Mouse (Mus musculus): ENCODE measurements around the gene Tmem56. TPM values are rescaled to one million over a fixed set of nuclear protein-coding genes. Genes with fewer than 3 reads are reported as not detected.

The Tmem56 gene
- polyA plus RNA-seq, 1 experiment = not detected

DNA sequence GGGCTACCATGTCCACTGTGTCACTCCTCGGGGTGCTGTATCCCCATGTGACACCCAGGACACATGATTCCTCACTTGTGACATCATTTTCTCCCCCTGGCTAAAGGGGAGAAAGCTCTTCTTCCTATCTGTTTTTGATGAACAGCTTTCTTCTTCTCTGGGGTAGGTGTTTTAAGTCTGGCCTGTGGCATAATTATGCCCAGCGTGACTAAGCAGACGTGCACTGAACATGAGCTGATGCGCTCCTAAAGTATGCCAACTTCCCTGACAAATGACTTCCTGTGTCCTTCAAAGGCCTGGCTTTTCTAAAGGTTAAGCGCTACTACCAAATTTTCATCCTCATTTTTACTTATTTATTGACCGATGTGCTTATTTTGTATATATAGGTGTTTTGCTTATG is 65.9 kb downstream of the Tmem56 start:
- H3K36me3 ChIP-seq (replicated peaks; ENCODE audit: low read length) = no peaks in the 10 kb centered on the region
- H3K27me3 ChIP-seq (replicated peaks) = peaks cover 2% of the 10 kb centered on the region
- H3K4me1 ChIP-seq = peaks cover 39% of the 10 kb centered on the region
- no peak overlapping the region for H3K4me3 ChIP-seq (replicated peaks)
- TF ChIP-seq FLI1 (IDR thresholded peaks at IDR 0.05; ENCODE audit: low read length) (no peak), GATA1 (IDR thresholded peaks at IDR 0.05; ENCODE audit: borderline replicate concordance, low read length) (no peak)
- H3K9me3 ChIP-seq = no peaks in the 10 kb centered on the region

DNA sequence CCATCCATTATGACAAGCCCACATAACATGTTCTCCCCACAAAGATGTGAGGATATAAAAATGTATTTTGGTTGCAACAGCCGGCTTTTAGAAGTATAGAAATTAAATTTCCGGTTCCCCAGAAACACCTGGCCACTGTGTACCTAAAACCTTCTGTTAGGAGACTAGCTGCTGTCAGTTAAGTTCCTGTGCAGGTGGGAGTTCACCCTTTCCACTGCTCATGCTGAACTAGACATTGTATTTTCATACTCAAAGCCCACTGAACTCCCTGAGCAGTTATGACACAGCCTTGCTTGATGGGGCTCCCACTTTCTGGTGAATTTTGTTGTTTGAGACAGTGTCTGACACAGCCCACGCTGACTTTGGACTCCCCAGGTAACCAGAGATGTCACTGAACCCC is 69.4 kb downstream of the Tmem56 start:
- TF ChIP-seq GATA1 (IDR thresholded peaks at IDR 0.05; ENCODE audit: borderline replicate concordance, low read length) (no peak), FLI1 (IDR thresholded peaks at IDR 0.05; ENCODE audit: low read length) (no peak)
- Histone ChIP-seq H3K4me3 (replicated peaks) (no peak overlapping the region), H3K9me3 (no peaks in the 10 kb centered on the region), H3K4me1 (peaks cover 8% of the 10 kb centered on the region), H3K36me3 (replicated peaks; ENCODE audit: low read length) (no peaks in the 10 kb centered on the region), H3K27me3 (replicated peaks) (peaks cover 6% of the 10 kb centered on the region)

DNA sequence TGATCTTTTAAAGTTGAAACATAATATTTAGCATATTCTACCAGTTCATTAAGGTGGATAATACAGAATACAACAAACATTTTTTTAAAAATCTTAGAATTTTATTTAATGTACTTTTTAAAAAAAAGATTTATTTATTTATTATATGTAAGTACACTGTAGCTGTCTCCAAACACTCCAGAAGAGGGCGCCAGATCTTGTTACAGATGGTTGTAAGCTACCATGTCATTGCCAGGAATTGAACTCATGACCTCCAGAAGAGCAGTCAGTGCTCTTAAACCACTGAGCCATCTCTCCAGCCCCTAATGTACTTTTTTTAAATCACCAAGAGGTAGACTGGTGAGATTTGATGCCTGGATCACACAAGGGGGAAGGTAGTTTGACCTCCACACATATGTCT is 70.7 kb downstream of the Tmem56 start:
- Histone ChIP-seq H3K4me3 (replicated peaks) (no peak overlapping the region), H3K9me3 (no peaks in the 10 kb centered on the region), H3K27me3 (replicated peaks) (peaks cover 6% of the 10 kb centered on the region), H3K4me1 (peaks cover 5% of the 10 kb centered on the region), H3K36me3 (replicated peaks; ENCODE audit: low read length) (no peaks in the 10 kb centered on the region)
- TF ChIP-seq FLI1 (IDR thresholded peaks at IDR 0.05; ENCODE audit: low read length) = no peak
- no peak for TF ChIP-seq GATA1 (IDR thresholded peaks at IDR 0.05; ENCODE audit: borderline replicate concordance, low read length)

DNA sequence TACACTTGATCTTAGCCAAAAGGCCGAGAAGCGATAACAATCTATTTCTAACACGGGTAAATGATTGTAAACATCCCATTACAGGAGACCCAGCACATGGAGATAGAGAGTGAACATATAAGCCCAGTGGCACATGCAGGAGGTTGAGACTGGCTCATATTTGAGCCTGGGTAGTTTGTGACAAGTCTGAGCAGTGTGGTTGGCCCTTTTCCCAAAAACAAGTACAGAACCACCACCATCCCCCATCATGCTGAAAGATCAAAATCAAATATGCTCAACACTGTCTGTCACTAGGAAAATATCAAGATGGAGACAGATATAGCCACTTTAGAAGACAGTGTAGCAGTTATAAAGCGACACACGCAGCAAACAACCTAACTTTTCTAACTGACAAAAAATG is 73.9 kb downstream of the Tmem56 start:
- no peaks in the 10 kb centered on the region for H3K36me3 ChIP-seq (replicated peaks; ENCODE audit: low read length)
- H3K4me3 ChIP-seq (replicated peaks) = no peak overlapping the region
- no peaks in the 10 kb centered on the region; the same call in 1 of the 2 replicates for H3K4me1 ChIP-seq
- TF ChIP-seq GATA1 (IDR thresholded peaks at IDR 0.05; ENCODE audit: borderline replicate concordance, low read length) = no peak
- TF ChIP-seq FLI1 (IDR thresholded peaks at IDR 0.05; ENCODE audit: low read length) = no peak
- no peaks in the 10 kb centered on the region for H3K9me3 ChIP-seq
- peaks cover 6% of the 10 kb centered on the region for H3K27me3 ChIP-seq (replicated peaks)

DNA sequence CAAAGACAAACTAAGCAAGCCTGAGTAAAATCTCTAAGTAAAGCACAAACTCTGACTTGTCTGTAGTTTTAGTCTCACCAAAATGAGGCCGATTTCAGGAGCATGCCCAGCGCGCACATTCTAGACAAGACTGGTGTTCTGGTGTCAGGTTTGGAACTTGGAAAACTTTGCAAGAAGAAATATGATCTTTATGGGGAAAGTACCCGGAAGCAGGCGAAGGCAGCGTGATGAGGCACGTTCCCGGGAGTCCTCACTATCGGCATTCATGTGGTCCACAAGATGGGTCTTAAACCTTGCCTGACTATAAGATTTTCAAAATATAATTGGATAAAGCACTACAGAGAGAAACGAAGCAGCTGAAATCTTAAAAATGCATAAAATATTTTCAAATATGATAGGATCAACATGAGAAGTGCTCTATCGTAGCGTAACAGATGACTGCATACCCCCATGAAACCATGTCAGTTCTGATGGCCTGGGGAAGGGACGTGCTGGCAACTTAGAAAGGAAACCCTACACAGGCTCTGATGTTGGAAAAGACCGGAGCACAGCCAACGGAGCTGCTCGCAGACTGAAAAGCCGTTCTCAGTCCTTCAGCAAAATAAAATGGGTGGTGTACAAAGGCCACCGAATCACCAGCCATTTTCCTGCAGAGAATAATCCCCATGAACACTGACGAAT is 76.6 kb downstream of the Tmem56 start:
- Histone ChIP-seq H3K4me3 (replicated peaks) (no peak overlapping the region), H3K27me3 (replicated peaks) (peaks cover 4% of the 10 kb centered on the region), H3K36me3 (replicated peaks; ENCODE audit: low read length) (no peaks in the 10 kb centered on the region), H3K9me3 (no peaks in the 10 kb centered on the region), H3K4me1 (peaks cover 15% of the 10 kb centered on the region)
- TF ChIP-seq GATA1 (IDR thresholded peaks at IDR 0.05; ENCODE audit: borderline replicate concordance, low read length) = no peak
- TF ChIP-seq FLI1 (IDR thresholded peaks at IDR 0.05; ENCODE audit: low read length) = no peak

DNA sequence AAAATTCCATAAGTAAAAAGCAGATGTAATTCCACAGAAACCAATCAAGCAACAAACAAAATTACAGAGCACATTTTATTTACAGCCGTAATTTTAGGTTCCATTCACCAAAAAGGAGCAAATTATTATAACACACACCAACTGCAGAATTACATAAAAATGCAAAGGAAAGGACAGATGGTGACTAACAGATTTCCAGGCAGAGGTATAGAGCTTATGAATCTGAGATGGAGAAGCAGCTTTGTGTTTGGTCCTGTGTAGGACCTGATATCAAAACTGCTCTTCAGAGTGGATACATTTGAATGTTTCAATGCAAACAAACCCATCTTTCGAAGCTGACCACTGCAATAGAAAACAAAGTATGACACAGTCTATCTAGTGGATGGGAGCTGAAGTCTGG is 80.3 kb downstream of the Tmem56 start:
- Histone ChIP-seq H3K4me1 (peaks cover 36% of the 10 kb centered on the region), H3K9me3 (no peaks in the 10 kb centered on the region), H3K36me3 (replicated peaks; ENCODE audit: low read length) (no peaks in the 10 kb centered on the region), H3K27me3 (replicated peaks) (no peaks in the 10 kb centered on the region), H3K4me3 (replicated peaks) (no peak overlapping the region)
- TF ChIP-seq GATA1 (IDR thresholded peaks at IDR 0.05; ENCODE audit: borderline replicate concordance, low read length) (no peak), FLI1 (IDR thresholded peaks at IDR 0.05; ENCODE audit: low read length) (no peak)

DNA sequence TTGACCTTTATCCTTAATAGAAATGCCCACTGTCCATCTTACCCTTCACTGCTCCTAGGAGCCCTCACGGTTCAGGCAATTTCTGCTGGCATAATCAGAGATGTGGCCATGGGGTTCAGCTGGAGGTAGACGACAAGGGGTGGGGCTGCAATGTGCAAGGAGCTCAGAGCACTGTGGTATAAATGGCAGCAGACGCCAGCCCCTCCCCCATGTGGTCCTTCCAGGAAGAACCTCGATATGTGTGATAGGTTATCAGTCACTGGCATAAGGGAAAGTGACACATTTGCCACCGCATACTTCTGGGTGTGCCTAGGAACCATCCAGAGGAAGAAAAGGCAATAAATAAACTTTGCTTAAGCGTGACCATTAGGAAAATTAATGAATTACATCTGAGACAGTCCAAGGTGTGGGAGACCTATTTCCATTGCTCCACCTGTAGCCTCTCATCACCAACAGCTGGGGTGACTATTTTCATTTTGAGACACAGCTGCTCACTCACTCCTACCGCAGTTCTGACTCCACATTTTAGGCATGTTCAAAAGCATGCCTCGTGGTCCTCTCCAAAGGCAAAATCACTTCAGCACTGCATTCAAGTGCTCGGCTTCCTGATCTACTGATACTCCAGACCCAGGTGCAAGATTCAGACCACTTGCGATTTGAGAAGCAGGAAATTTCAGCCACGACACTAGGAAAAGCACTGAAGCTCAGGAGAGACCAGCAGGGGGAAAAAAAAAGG is 81.7 kb downstream of the Tmem56 start:
- Histone ChIP-seq H3K36me3 (replicated peaks; ENCODE audit: low read length) (no peaks in the 10 kb centered on the region), H3K27me3 (replicated peaks) (no peaks in the 10 kb centered on the region), H3K4me3 (replicated peaks) (peak overlapping the region; percentile 88), H3K9me3 (no peaks in the 10 kb centered on the region), H3K4me1 (peaks cover 36% of the 10 kb centered on the region)
- no peak for TF ChIP-seq FLI1 (IDR thresholded peaks at IDR 0.05; ENCODE audit: low read length)
- no peak for TF ChIP-seq GATA1 (IDR thresholded peaks at IDR 0.05; ENCODE audit: borderline replicate concordance, low read length)

DNA sequence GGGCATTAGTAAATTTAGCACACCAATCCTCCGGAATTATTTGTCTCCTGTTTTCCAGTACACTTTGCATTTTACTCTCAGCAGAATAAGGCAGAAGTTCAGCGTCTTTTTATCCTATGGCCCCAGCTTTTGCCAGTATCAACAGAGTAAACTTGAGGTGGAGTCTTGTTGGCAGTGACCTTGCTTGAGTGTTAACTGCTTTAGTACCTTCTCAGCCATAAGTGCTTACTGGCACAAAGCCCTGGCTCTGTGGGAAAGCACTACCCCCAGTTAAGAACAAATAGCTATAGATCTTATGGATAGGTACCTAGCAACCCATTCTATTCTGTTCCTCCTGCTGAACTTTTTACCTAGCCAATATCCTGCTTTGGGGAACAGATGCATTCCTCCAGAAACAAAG is 93.7 kb downstream of the Tmem56 start:
- no peak overlapping the region for H3K4me3 ChIP-seq (replicated peaks)
- no peaks in the 10 kb centered on the region for H3K36me3 ChIP-seq (replicated peaks; ENCODE audit: low read length)
- H3K27me3 ChIP-seq (replicated peaks) = no peaks in the 10 kb centered on the region
- peaks cover 14% of the 10 kb centered on the region for H3K9me3 ChIP-seq
- peaks cover 11% of the 10 kb centered on the region; the same call in 1 of the 2 replicates for H3K4me1 ChIP-seq
- no peak for TF ChIP-seq GATA1 (IDR thresholded peaks at IDR 0.05; ENCODE audit: borderline replicate concordance, low read length)
- TF ChIP-seq FLI1 (IDR thresholded peaks at IDR 0.05; ENCODE audit: low read length) = no peak

DNA sequence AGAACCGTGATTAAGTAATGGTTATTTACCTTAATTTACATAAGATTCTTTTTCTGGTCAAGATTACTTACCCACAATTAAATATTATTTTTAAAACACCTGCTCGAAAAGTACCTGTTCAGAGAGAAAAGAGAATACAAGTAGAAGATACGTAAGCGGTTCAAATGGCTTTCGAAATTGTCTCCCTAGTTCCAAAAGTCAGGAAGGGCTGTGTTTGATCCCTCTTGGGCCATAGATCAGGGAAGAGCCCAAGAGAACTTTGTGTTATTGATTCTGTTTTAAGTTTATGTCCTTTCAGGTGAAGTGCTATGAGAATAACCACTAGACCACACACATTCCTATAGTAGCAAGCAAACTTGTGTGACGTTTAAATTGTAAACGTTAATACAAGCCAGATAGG is 95.4 kb downstream of the Tmem56 start:
- Histone ChIP-seq H3K9me3 (peaks cover 14% of the 10 kb centered on the region), H3K27me3 (replicated peaks) (no peaks in the 10 kb centered on the region)

GRCm38 (mm10) chr3:121186925-121187324 is 96.0 kb downstream of the Tmem56 start:
- no peaks in the 10 kb centered on the region for H3K36me3 ChIP-seq (replicated peaks; ENCODE audit: low read length)
- H3K9me3 ChIP-seq = peaks cover 14% of the 10 kb centered on the region
- TF ChIP-seq FLI1 (IDR thresholded peaks at IDR 0.05; ENCODE audit: low read length) (no peak), GATA1 (IDR thresholded peaks at IDR 0.05; ENCODE audit: borderline replicate concordance, low read length) (no peak)
- H3K27me3 ChIP-seq (replicated peaks) = no peaks in the 10 kb centered on the region
- peaks cover 22% of the 10 kb centered on the region; the same call in 1 of the 2 replicates for H3K4me1 ChIP-seq
- H3K4me3 ChIP-seq (replicated peaks) = no peak overlapping the region

More for the DNA sequence above, 95.4 kb downstream of the Tmem56 start:
- Histone ChIP-seq H3K4me1 (peaks cover 16% of the 10 kb centered on the region; the same call in 1 of the 2 replicates), H3K4me3 (replicated peaks) (no peak overlapping the region), H3K36me3 (replicated peaks; ENCODE audit: low read length) (no peaks in the 10 kb centered on the region)
- no peak for TF ChIP-seq GATA1 (IDR thresholded peaks at IDR 0.05; ENCODE audit: borderline replicate concordance, low read length)
- TF ChIP-seq FLI1 (IDR thresholded peaks at IDR 0.05; ENCODE audit: low read length) = no peak
